Mouse (Mus musculus): ENCODE data around the gene Olfr173. TPM values are rescaled to one million over a fixed set of nuclear protein-coding genes. Genes with fewer than 3 reads are reported as not detected.

Olfr173 gene
- total RNA-seq (2023; ENCODE audit: inconsistent age): not detected in 4 replicates

DNA sequence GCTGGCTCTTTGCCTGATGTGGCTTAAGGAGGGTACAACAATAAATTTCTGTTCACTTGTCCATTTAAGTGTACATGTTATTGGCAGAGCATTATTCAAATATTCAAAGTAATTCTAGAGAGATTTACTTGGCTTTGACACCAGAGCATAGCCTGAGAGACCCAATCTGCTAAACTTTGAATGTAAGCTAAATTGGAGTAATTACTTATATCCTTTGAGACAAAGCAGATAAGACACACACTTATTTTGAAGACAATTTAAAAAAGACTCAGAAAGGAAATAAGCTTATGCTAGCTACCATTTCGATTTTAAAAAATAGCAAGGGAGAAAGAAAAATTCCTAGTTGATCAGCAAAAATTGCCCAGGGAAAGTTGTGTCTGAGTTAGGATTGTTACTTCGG, at the start of gene Olfr173:
TSS of gene Olfr173 (minus strand) at position 101 of the 400 bp plus-strand sequence.

DNA sequence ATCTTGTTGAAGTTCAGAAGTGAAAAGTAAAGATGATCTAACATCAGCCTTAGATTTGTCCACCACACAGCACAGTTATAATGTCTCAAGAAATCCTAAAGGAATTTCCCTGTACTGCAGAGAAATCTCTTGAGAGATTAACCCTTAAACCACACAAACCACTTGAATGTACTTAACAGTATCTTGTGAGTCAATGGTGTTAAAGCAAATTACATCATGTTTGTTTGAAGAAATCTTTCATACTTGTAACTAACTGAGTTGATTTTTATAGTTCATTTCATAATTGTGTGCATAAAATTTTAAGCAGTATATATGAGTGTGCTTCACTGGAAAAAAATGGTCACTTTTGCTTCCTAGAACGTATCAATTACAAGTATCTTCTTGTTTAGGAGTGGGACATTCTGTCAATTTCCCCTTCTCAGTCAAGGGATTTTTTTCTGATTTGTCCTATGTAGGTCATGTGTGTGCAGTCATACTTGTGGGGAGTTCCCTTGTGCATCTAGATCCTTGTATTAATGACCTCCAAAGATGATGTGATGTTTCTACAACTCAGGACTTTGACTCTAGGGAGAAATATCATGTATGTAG, 26.8 kb upstream of the Olfr173 start, which contains the start of gene Olfr175-ps1:
TSS of gene Olfr175-ps1 (minus strand) at position 51 of the 588 bp plus-strand sequence.

DNA sequence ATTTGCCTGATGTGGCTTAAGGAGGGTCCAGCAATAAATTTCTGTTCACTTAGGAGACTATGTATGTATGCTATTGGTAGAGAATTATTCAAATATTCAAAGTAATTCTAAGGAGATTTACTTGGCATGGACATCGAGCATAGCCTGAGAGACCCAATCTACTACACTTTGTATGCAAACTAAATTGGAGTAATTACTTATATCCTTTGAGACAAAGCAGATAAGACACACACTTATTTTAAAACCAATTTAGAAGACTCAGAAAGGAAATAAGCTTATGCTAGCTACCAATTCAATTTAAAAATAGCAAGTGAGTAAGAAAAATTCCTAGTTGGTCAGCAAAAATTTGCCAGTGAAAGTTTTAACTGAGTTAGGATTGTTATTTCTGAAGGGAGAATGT, 37.0 kb downstream of the Olfr173 start, which contains the start of gene Olfr172:
TSS of gene Olfr172 (minus strand) at position 101 of the 400 bp plus-strand sequence.

Other genes with a start within 250 kb of the Olfr173 start
- gene Gm813, start 183.3 kb downstream of the Olfr173 start, total RNA-seq (2023; ENCODE audit: inconsistent age): not detected in 4 replicates
- not detected in 4 replicates for gene E330017A01Rik, start 161.5 kb downstream of the Olfr173 start, total RNA-seq (2023; ENCODE audit: inconsistent age)
- 9.4 to 13.2 TPM (median 12.9 TPM) in 4 replicates for gene Cpox, start 130.0 kb downstream of the Olfr173 start, total RNA-seq (2023; ENCODE audit: inconsistent age)
- not detected in 4 replicates for gene Gpr15, start 81.2 kb downstream of the Olfr173 start, total RNA-seq (2023; ENCODE audit: inconsistent age)
- gene Cldnd1, start 72.4 kb downstream of the Olfr173 start, total RNA-seq (2023; ENCODE audit: inconsistent age): 43.8 to 58.0 TPM (median 51.3 TPM) in 4 replicates
- not detected in 4 replicates for gene Olfr172, start 37.1 kb downstream of the Olfr173 start, total RNA-seq (2023; ENCODE audit: inconsistent age)
- not detected in 4 replicates for gene Olfr175-ps1, start 26.5 kb upstream of the Olfr173 start, total RNA-seq (2023; ENCODE audit: inconsistent age)
- not detected in 4 replicates for gene Olfr177, start 74.5 kb upstream of the Olfr173 start, total RNA-seq (2023; ENCODE audit: inconsistent age)
- not detected in 4 replicates for gene Olfr178, start 91.8 kb upstream of the Olfr173 start, total RNA-seq (2023; ENCODE audit: inconsistent age)
- not detected in 4 replicates for gene Olfr181, start 128.5 kb upstream of the Olfr173 start, total RNA-seq (2023; ENCODE audit: inconsistent age)
- not detected in 4 replicates for gene Olfr180, start 129.1 kb upstream of the Olfr173 start, total RNA-seq (2023; ENCODE audit: inconsistent age)
- not detected in 4 replicates for gene Olfr183, start 195.1 kb upstream of the Olfr173 start, total RNA-seq (2023; ENCODE audit: inconsistent age)
- gene Olfr186, start 230.0 kb upstream of the Olfr173 start, total RNA-seq (2023; ENCODE audit: inconsistent age): not detected in 4 replicates
- gene Olfr187, start 239.5 kb upstream of the Olfr173 start, total RNA-seq (2023; ENCODE audit: inconsistent age): not detected in 4 replicates